Mouse (Mus musculus) spleen, adult 2 months (tissue): ENCODE results near the gene Rpl27.
"Not testable (repeated sequence)": the region's sequence is repeated elsewhere in the genome, so short reads cannot be mapped to it uniquely, and the experiment has no call there.

ENCODE experiments used
- CTCF ChIP-seq: fragments of 200-500 bp; IDR thresholded peaks from 2 replicates; pipeline ENCODE4 v1.5.1; 2011; ENCODE audit warnings: mild to moderate bottlenecking, inconsistent platforms; ENCODE audit not compliant: insufficient read depth, insufficient read length, insufficient replicate concordance; ENCODE audit errors: extremely low read depth
- POLR2A ChIP-seq: fragments of 200-500 bp; IDR thresholded peaks from 2 replicates; pipeline ENCODE4 v1.6.1; 2011; ENCODE audit warnings: low read depth, low read length, inconsistent platforms

GRCm38 (mm10) chr11:101476361-101476760 lies 34.3 kb downstream of the Rpl27 start:
- TF ChIP-seq POLR2A, CTCF: not testable (repeated sequence)
